25 mouse cellular contexts compared by ENCODE assay signal in the genomic region with DNA sequence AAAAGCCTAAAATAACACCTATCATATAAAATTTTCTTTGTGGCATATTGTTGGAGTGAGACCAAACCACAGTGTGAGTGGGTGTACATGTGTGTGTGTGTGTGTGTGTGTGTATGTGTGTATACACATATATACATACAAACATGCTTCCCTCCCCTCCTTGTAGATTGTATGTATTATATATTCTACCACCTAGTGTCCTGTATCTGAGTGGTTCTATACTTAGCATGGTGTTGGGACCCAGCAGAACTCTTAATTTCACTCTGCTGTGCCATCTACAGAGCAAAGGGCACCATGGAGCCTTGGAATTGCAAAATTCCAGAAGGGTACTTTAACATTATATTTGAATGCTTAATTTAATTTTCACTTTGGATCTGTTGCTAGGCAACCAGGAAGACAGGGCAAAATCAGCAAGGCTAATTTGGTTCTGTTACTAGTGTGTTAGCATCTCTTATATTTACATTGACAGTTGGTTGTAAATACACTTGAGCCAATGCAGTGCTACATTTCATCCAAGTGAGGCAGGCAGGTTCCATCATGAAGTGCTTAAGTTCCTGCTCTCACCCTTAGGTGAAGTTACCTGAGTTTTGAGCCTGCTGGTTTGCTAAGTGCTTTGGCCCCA.
DNase-seq lines count a peak whose midpoint lies in the region; ATAC-seq and TF ChIP-seq lines count a peak whose summit lies in the region.
"Had no signal": no experiment of that assay in that cellular context is flagged by ENCODE, and none has a peak within 500 bp of the region (broad histone marks: within the 10 kb centered on the region; RNA-seq: fewer than 3 reads in every experiment).

No protein-coding gene starts in this region.

- no peak for DNase-seq in layer of hippocampus, adult 2 months (ENCODE audit: low spot score in 2 of 2)
- no peak for DNase-seq in layer of hippocampus, adult 9-11 months
- no peak for DNase-seq in neural tube, embryonic 10.5 days (ENCODE audit: extremely low spot score, low spot score)
- DNase-seq in adrenal gland, postnatal 36 days: no peak
- DNase-seq: adrenal gland, postnatal 25 days; cerebellum, adult 2 months; cerebellum, postnatal 14 days; gastrocnemius, adult 2 months; gastrocnemius, postnatal 36 days; heart, adult 2 months; heart, postnatal 10 days; kidney, adult 11 months; kidney, postnatal 14 days; left cerebral cortex, postnatal 4 days; liver, postnatal 0 days; thymus, postnatal 4 days had no signal

- no peaks in the 10 kb centered on the region for H3K27me3 ChIP-seq in forebrain, embryonic 15.5 days
- no peaks in the 10 kb centered on the region for H3K27me3 ChIP-seq in forebrain, embryonic 12.5 days
- H3K27me3 ChIP-seq in neural tube, embryonic 14.5 days (ENCODE audit: control insufficient read depth, insufficient read depth, low read length): no peaks in the 10 kb centered on the region
- H3K27me3 ChIP-seq in neural tube, embryonic 15.5 days (replicated peaks): no peaks in the 10 kb centered on the region
- H3K27me3 ChIP-seq: heart, embryonic 13.5 days; liver, embryonic 12.5 days; neural tube, embryonic 12.5 days had no signal

- TF ChIP-seq CTCF in layer of hippocampus, adult 2 months (conservative IDR thresholded peaks at IDR 0.05): no peak

- peak overlapping the region; percentile 78 for H3K27ac ChIP-seq in forebrain, embryonic 15.5 days (replicated peaks)
- H3K27ac ChIP-seq in forebrain, embryonic 12.5 days: no peak overlapping the region
- H3K27ac ChIP-seq in layer of hippocampus, adult 2 months: peak overlapping the region; percentile 77
- H3K27ac ChIP-seq in neural tube, embryonic 14.5 days (ENCODE audit: low read depth, low read length): no peak overlapping the region
- no peak overlapping the region for H3K27ac ChIP-seq in neural tube, embryonic 15.5 days (replicated peaks)
- H3K27ac ChIP-seq: gastrocnemius, adult 2 months; heart, adult 2 months; heart, embryonic 13.5 days; liver, embryonic 12.5 days; neural tube, embryonic 12.5 days had no signal

- H3K4me1 ChIP-seq in forebrain, embryonic 15.5 days: peaks cover 17% of the 10 kb centered on the region
- H3K4me1 ChIP-seq in forebrain, embryonic 12.5 days: peaks cover 9% of the 10 kb centered on the region
- no peaks in the 10 kb centered on the region for H3K4me1 ChIP-seq in neural tube, embryonic 14.5 days (ENCODE audit: control insufficient read depth, insufficient read depth, low read length)
- peaks cover 7% of the 10 kb centered on the region for H3K4me1 ChIP-seq in neural tube, embryonic 15.5 days
- H3K4me1 ChIP-seq: neural tube, embryonic 12.5 days had no signal

- no peak overlapping the region for H3K4me3 ChIP-seq in forebrain, embryonic 15.5 days
- no peak overlapping the region for H3K4me3 ChIP-seq in forebrain, embryonic 12.5 days (replicated peaks)
- no peak overlapping the region for H3K4me3 ChIP-seq in layer of hippocampus, adult 2 months
- no peak overlapping the region for H3K4me3 ChIP-seq in neural tube, embryonic 14.5 days (ENCODE audit: low read depth, low read length)
- no peak overlapping the region for H3K4me3 ChIP-seq in neural tube, embryonic 15.5 days (replicated peaks)
- H3K4me3 ChIP-seq: erythroblast, embryonic 14.5 days; gastrocnemius, adult 2 months; heart, adult 2 months; heart, embryonic 13.5 days; liver, embryonic 12.5 days; neural tube, embryonic 12.5 days had no signal

- no peak overlapping the region for H3K9ac ChIP-seq in forebrain, embryonic 15.5 days (replicated peaks)
- H3K9ac ChIP-seq in forebrain, embryonic 12.5 days: no peak overlapping the region
- no peak overlapping the region for H3K9ac ChIP-seq in neural tube, embryonic 14.5 days (replicated peaks; ENCODE audit: low read depth, low read length)
- no peak overlapping the region for H3K9ac ChIP-seq in neural tube, embryonic 15.5 days (replicated peaks)
- H3K9ac ChIP-seq: heart, embryonic 13.5 days; liver, embryonic 12.5 days; liver, postnatal 0 days; neural tube, embryonic 12.5 days had no signal

- no peaks in the 10 kb centered on the region for H3K9me3 ChIP-seq in forebrain, embryonic 15.5 days
- H3K9me3 ChIP-seq in forebrain, embryonic 12.5 days: no peaks in the 10 kb centered on the region
- no peaks in the 10 kb centered on the region for H3K9me3 ChIP-seq in neural tube, embryonic 14.5 days (ENCODE audit: control insufficient read depth, low read length)
- no peaks in the 10 kb centered on the region for H3K9me3 ChIP-seq in neural tube, embryonic 15.5 days (replicated peaks)
- H3K9me3 ChIP-seq: heart, embryonic 13.5 days; liver, embryonic 12.5 days; neural tube, embryonic 12.5 days had no signal

- H3K4me2 ChIP-seq in forebrain, embryonic 15.5 days (replicated peaks): no peak overlapping the region
- H3K4me2 ChIP-seq in forebrain, embryonic 12.5 days: no peak overlapping the region
- H3K4me2 ChIP-seq in neural tube, embryonic 14.5 days (ENCODE audit: low read depth, low read length): no peak overlapping the region
- no peak overlapping the region for H3K4me2 ChIP-seq in neural tube, embryonic 15.5 days
- H3K4me2 ChIP-seq: heart, embryonic 13.5 days; liver, embryonic 12.5 days; neural tube, embryonic 12.5 days had no signal

- peak; percentile 78 for ATAC-seq in forebrain, embryonic 15.5 days (replicated peaks)
- ATAC-seq in forebrain, embryonic 12.5 days (ENCODE audit: low FRiP score): no peak
- ATAC-seq in neural tube, embryonic 14.5 days (ENCODE audit: low read depth): peak; percentile 41; the same call in 1 of the 2 replicates
- peak; percentile 65; the same call in 1 of the 2 replicates for ATAC-seq in neural tube, embryonic 15.5 days (ENCODE audit: low FRiP score)
- ATAC-seq: inflammation-experienced regulatory T-cells, adult 6 months; liver, embryonic 12.5 days; liver, postnatal 0 days had no signal

- no peaks in the 10 kb centered on the region for H3K36me3 ChIP-seq in forebrain, embryonic 15.5 days
- H3K36me3 ChIP-seq in forebrain, embryonic 12.5 days (replicated peaks): no peaks in the 10 kb centered on the region
- H3K36me3 ChIP-seq in neural tube, embryonic 14.5 days (ENCODE audit: control insufficient read depth, insufficient read depth, low read length): no peaks in the 10 kb centered on the region
- no peaks in the 10 kb centered on the region for H3K36me3 ChIP-seq in neural tube, embryonic 15.5 days
- H3K36me3 ChIP-seq: neural tube, embryonic 12.5 days had no signal

Comparison
In these comparisons a context has a peak if more than half of its experiments do, and no peak if none do; other contexts are left out.
1. H3K27ac ChIP-seq: peak in forebrain, embryonic 15.5 days (single experiment) and layer of hippocampus, adult 2 months (single experiment); none in forebrain, embryonic 12.5 days (single experiment), neural tube, embryonic 14.5 days (single experiment) and neural tube, embryonic 15.5 days (single experiment).